Mouse (Mus musculus) embryonic fibroblast, embryonic 13.5 days (primary cell): ENCODE results near the gene Vps26c. TPM values are rescaled to one million over a fixed set of nuclear protein-coding genes. Genes with fewer than 3 reads are reported as not detected.

Experiments
- H3K27ac ChIP-seq: 2 replicates; pipeline ENCODE4 v1.5.1; 2012; ENCODE audit warnings: low read length, control low read depth, inconsistent platforms; ENCODE audit not compliant: insufficient read depth
- H3K4me1 ChIP-seq: 2 replicates; pipeline ENCODE4 v1.6.1; 2011; ENCODE audit warnings: low read length; ENCODE audit not compliant: control insufficient read depth, insufficient read depth
- H3K4me3 ChIP-seq: 2 replicates; pipeline ENCODE4 v1.5.1; 2011; ENCODE audit warnings: mild to moderate bottlenecking, control low read depth, low read length; ENCODE audit not compliant: insufficient read depth
- CTCF ChIP-seq: IDR thresholded peaks from 2 replicates; pipeline ENCODE4 v1.5.1; 2011; ENCODE audit warnings: mild to moderate bottlenecking, control low read depth, low read length, moderate library complexity, borderline replicate concordance; ENCODE audit not compliant: insufficient read depth
- POLR2A ChIP-seq: IDR thresholded peaks from 2 replicates; pipeline ENCODE4 v1.6.1; 2011; ENCODE audit warnings: low read depth, mild to moderate bottlenecking, control low read depth, low read length, moderate library complexity
- polyA plus RNA-seq: library from polyadenylated mRNA; stranded (reverse); fragments of >200 nt; gene quantifications from 2 replicates; pipeline ENCODE4 v1.2.4, GENCODE M21; 2011; ENCODE audit warnings: low read depth; ENCODE audit not compliant: missing spikeins, insufficient read length

The Vps26c gene
- polyA plus RNA-seq, 1 experiment = 46.2 TPM

DNA sequence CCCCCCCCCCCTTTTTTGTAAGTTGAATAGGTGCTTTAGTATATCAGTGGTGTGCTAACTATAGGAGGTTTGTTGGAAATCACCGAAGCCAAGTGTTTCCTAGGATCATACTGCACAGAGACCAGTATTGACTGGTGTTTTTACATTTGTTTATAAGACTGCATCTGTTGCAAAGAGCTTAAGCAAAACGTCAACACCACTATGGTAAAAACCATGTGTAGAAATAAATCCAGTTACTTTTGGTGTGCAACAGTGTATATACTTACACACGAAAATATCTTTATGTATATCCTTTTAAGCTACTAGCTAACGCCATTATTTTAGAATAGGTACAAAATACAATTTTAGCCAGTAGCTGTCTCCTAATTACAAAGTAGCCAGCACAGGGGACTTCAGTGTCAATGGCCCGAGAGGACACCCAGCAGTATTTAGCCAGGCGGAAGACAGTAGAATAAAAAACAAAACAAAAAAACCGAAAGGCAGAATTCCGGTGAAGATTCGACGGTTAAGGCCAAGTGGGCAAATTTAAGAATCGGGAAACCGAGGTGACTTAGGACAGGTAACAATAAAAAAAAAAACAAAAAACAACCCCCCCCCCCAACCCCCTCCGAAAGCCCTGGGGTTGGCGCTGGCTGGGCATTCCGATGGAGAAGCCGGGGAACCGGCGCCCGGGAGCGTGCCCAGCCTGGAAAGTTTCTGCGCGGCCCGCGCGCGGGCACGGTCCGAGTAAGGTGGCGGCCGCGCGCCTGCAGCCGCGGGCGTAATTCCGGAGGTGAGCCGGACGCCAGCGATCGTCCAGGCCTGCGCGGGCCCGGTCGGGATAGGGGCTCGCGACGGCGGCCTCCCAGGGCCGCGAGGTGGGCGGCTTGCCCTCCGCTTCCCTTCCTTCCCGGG lies 42.0 kb upstream of the Vps26c start:
- Histone ChIP-seq H3K4me3 (peak overlapping the region; percentile 69), H3K4me1 (peaks cover 9% of the 10 kb centered on the region), H3K27ac (peak overlapping the region; percentile 98)
- TF ChIP-seq POLR2A = peak; percentile 49
- TF ChIP-seq CTCF = no peak

GRCm38 (mm10) chr16:94567751-94568150 lies 41.1 kb upstream of the Vps26c start:
- no peak overlapping the region for H3K27ac ChIP-seq
- peaks cover 7% of the 10 kb centered on the region for H3K4me1 ChIP-seq
- H3K4me3 ChIP-seq = no peak overlapping the region
- no peak for TF ChIP-seq CTCF
- TF ChIP-seq POLR2A = no peak

- no peak for TF ChIP-seq CTCF
- no peak; the same call in 1 of the 2 replicates for TF ChIP-seq POLR2A
- peaks cover 1% of the 10 kb centered on the region; the same call in 1 of the 2 replicates for H3K4me1 ChIP-seq
- no peak overlapping the region for H3K27ac ChIP-seq
- H3K4me3 ChIP-seq = no peak overlapping the region
Measured at GRCm38 (mm10) chr16:94566834-94567585, 40.4 kb upstream of the Vps26c start.

GRCm38 (mm10) chr16:94566124-94566523 lies 39.5 kb upstream of the Vps26c start:
- Histone ChIP-seq H3K4me1 (no peaks in the 10 kb centered on the region), H3K4me3 (no peak overlapping the region), H3K27ac (no peak overlapping the region)
- TF ChIP-seq POLR2A (no peak), CTCF (no peak)

- Histone ChIP-seq H3K4me1 (no peaks in the 10 kb centered on the region), H3K27ac (no peak overlapping the region), H3K4me3 (no peak overlapping the region)
- TF ChIP-seq CTCF (no peak), POLR2A (no peak)
Measured at GRCm38 (mm10) chr16:94560618-94561017, 34.0 kb upstream of the Vps26c start.

DNA sequence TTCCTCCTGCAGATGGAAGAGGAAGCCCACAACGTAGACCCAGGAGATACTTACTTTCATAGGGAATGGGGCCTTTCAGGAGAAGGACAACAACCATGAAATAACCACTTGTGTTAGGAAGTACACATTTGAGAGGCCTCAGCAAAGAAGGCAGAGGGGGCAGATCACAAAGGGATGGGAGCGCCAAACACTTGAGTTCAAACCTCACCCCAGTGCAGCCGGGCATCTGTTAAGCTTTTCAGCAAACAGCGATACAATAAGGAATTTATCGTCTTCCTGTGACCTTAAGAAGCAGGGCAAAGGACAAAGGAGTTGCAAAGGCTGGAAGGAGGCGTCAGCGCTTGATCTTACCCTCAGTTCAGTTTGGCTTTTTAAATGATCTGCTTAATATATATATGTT lies 33.2 kb upstream of the Vps26c start:
- TF ChIP-seq POLR2A = no peak
- TF ChIP-seq CTCF = no peak
- Histone ChIP-seq H3K4me1 (no peaks in the 10 kb centered on the region), H3K4me3 (no peak overlapping the region), H3K27ac (no peak overlapping the region)

- H3K4me1 ChIP-seq = no peaks in the 10 kb centered on the region
- H3K27ac ChIP-seq = no peak overlapping the region
- no peak overlapping the region for H3K4me3 ChIP-seq
- TF ChIP-seq CTCF (no peak), POLR2A (no peak)
Measured at GRCm38 (mm10) chr16:94559282-94559681, 32.7 kb upstream of the Vps26c start.

DNA sequence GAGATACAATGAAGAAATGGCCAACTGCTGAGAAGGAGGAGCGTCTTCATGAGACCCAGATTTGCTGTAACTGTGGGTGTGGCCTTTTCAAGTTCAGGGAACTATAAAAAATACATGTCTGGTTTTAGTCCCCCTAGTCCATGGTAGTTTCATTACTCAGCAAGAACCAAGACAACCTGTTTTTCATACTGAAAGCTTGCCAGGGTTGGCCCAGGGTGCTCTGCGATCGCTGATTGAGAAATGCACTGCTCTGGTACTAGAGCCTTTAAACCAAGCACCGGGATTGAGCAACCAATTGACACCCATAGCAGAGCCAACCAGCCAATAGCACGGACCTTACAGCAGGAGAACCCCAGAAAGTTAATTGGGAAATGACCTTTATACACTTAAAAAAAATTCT lies 29.6 kb upstream of the Vps26c start:
- Histone ChIP-seq H3K4me1 (no peaks in the 10 kb centered on the region), H3K4me3 (no peak overlapping the region), H3K27ac (no peak overlapping the region)
- no peak for TF ChIP-seq CTCF
- no peak for TF ChIP-seq POLR2A

GRCm38 (mm10) chr16:94555346-94555745 lies 28.7 kb upstream of the Vps26c start:
- Histone ChIP-seq H3K4me3 (no peak overlapping the region), H3K4me1 (no peaks in the 10 kb centered on the region), H3K27ac (no peak overlapping the region)
- TF ChIP-seq POLR2A = no peak
- TF ChIP-seq CTCF = no peak

DNA sequence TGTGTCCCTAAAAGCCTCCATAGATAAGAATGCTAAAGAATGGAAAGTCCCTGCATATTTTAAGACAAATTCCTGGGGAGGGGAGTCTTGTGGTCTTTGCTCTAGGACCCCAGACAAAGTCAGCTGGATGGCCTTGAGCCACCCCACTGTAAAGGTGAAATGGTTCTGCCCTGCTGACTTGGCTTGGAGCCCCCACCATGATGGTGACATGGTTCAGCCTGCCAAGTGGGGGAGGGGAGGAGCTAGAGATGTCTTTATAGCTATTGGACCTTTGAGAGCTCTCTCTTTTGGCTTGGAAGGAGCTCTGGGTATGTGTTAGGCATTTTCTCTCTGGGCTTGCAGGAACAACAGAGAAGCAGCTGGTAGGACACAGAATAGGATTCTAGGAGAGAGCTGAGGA lies 25.3 kb upstream of the Vps26c start:
- Histone ChIP-seq H3K4me1 (no peaks in the 10 kb centered on the region), H3K27ac (no peak overlapping the region), H3K4me3 (no peak overlapping the region)
- TF ChIP-seq POLR2A (no peak), CTCF (no peak)
